Mouse (Mus musculus) MEL (cell line): ENCODE results near the gene Pheta2. TPM values are rescaled to one million over a fixed set of nuclear protein-coding genes. Genes with fewer than 3 reads are reported as not detected.

Experiments used
- DNase-seq: peaks from one replicate; pipeline ENCODE4 v3.0.0; 2011; ENCODE audit warnings: low read depth, low spot score
- H3K27ac ChIP-seq: 2 replicates; pipeline ENCODE4 v1.5.1; 2012; ENCODE audit warnings: low read depth, mild to moderate bottlenecking, control low read depth, low read length, moderate library complexity; ENCODE audit not compliant: control insufficient read depth
- H3K27me3 ChIP-seq, 2 experiments: fragments of 150-350 bp in 1 of 2; sonication (generic) in 1 of 2; 2 replicates each; pipeline ENCODE4 v1.6.1; 2012; ENCODE audit warnings: low read length in 2 of 2, mild to moderate bottlenecking in 2 of 2, improper control_type of control experiment in 1 of 2, moderate library complexity in 1 of 2; ENCODE audit not compliant: insufficient read depth in 2 of 2, control insufficient read depth in 1 of 2
- H3K36me3 ChIP-seq, 2 experiments: 2 replicates each; pipeline ENCODE4 v1.6.1; 2012 to 2014; ENCODE audit warnings: low read length in 2 of 2, improper control_type of control experiment in 1 of 2, inconsistent platforms in 1 of 2, mild to moderate bottlenecking in 1 of 2; ENCODE audit not compliant: insufficient read depth in 2 of 2, control insufficient read depth in 1 of 2
- H3K4me1 ChIP-seq, 2 experiments: fragments of 150-350 bp in 1 of 2; sonication (generic) in 1 of 2; 2 replicates each; pipeline ENCODE4 v1.6.1; 2012; ENCODE audit warnings: low read length in 2 of 2, improper control_type of control experiment in 1 of 2, mild to moderate bottlenecking in 1 of 2; ENCODE audit not compliant: insufficient read depth in 2 of 2, control insufficient read depth in 1 of 2
- H3K4me3 ChIP-seq, 2 experiments: fragments of 150-350 bp in 1 of 2; sonication (generic) in 1 of 2; 2 replicates each; pipeline ENCODE4 v1.5.1; 2012; ENCODE audit warnings: low read depth in 2 of 2, low read length in 2 of 2, mild to moderate bottlenecking in 2 of 2, moderate library complexity in 2 of 2, control low read depth in 1 of 2, improper control_type of control experiment in 1 of 2; ENCODE audit not compliant: control insufficient read depth in 1 of 2, insufficient read depth in 1 of 2
- H3K79me2 ChIP-seq: 2 replicates; pipeline ENCODE4 v1.6.1; 2012; ENCODE audit warnings: mild to moderate bottlenecking, low read length, moderate library complexity; ENCODE audit not compliant: control insufficient read depth, poor library complexity, insufficient read depth
- H3K9ac ChIP-seq: 2 replicates; pipeline ENCODE4 v1.6.1; 2012; ENCODE audit warnings: low read depth, mild to moderate bottlenecking, control low read depth, low read length, moderate library complexity; ENCODE audit not compliant: control insufficient read depth, poor library complexity, severe bottlenecking
- H3K9me3 ChIP-seq: fragments of 150-350 bp; sonication (generic); replicated peaks from 2 replicates; pipeline ENCODE4 v1.6.1; 2012; ENCODE audit warnings: mild to moderate bottlenecking, low read length, improper control_type of control experiment, moderate library complexity; ENCODE audit not compliant: insufficient read depth
- BHLHE40 ChIP-seq: IDR thresholded peaks from 2 replicates; pipeline ENCODE4 v1.6.1; 2012; ENCODE audit warnings: low read depth, mild to moderate bottlenecking, inconsistent platforms, low read length, improper control_type of control experiment, borderline replicate concordance
- CHD1 ChIP-seq: IDR thresholded peaks from 2 replicates; pipeline ENCODE4 v1.6.1; 2012; ENCODE audit warnings: low read depth, mild to moderate bottlenecking, inconsistent platforms, low read length, improper control_type of control experiment
- CHD2 ChIP-seq: IDR thresholded peaks from 2 replicates; pipeline ENCODE4 v1.6.1; 2011; ENCODE audit warnings: low read length, improper control_type of control experiment
- CTCF ChIP-seq, 3 experiments: IDR thresholded peaks in 2 of 3; conservative IDR thresholded peaks in 1 of 3; 2 replicates each; pipeline ENCODE4 v1.5.1; 2011 to 2012; ENCODE audit warnings: low read length in 3 of 3, low read depth in 2 of 3, mild to moderate bottlenecking in 2 of 3, improper control_type of control experiment in 1 of 3, inconsistent platforms in 1 of 3, mixed read lengths in 1 of 3, moderate library complexity in 1 of 3; ENCODE audit not compliant: control insufficient read depth in 1 of 3, insufficient read depth in 1 of 3, poor library complexity in 1 of 3, severe bottlenecking in 1 of 3
- E2F4 ChIP-seq: IDR thresholded peaks from 2 replicates; pipeline ENCODE4 v1.6.1; 2011; ENCODE audit warnings: low read depth, low read length, improper control_type of control experiment, borderline replicate concordance
- ELF1 ChIP-seq: IDR thresholded peaks from 2 replicates; pipeline ENCODE4 v1.6.1; 2014; ENCODE audit warnings: low read depth, mild to moderate bottlenecking, inconsistent platforms, low read length, improper control_type of control experiment, moderate library complexity
- EP300 ChIP-seq, 2 experiments: IDR thresholded peaks; 2 replicates each; pipeline ENCODE4 v1.6.1; 2011; ENCODE audit warnings: improper control_type of control experiment in 2 of 2, low read length in 2 of 2, low read depth in 1 of 2, mild to moderate bottlenecking in 1 of 2
- GABPA ChIP-seq: IDR thresholded peaks from 2 replicates; pipeline ENCODE4 v1.6.1; 2012; ENCODE audit warnings: low read depth, mild to moderate bottlenecking, inconsistent platforms, low read length, improper control_type of control experiment, moderate library complexity
- GATA1 ChIP-seq: IDR thresholded peaks from 2 replicates; pipeline ENCODE4 v1.6.1; 2011; ENCODE audit warnings: low read depth, low read length, improper control_type of control experiment
- HCFC1 ChIP-seq: IDR thresholded peaks from 2 replicates; pipeline ENCODE4 v1.6.1; 2012; ENCODE audit warnings: low read depth, mild to moderate bottlenecking, inconsistent platforms, low read length, improper control_type of control experiment, moderate library complexity
- JUND ChIP-seq: IDR thresholded peaks from 2 replicates; pipeline ENCODE4 v1.6.1; 2011; ENCODE audit warnings: low read depth, mild to moderate bottlenecking, improper control_type of control experiment, low read length
- KAT2A ChIP-seq: conservative IDR thresholded peaks from 2 replicates; pipeline ENCODE4 v1.6.1; 2012; ENCODE audit warnings: low read depth, low read length, improper control_type of control experiment, inconsistent platforms
- MAFK ChIP-seq: IDR thresholded peaks from 2 replicates; pipeline ENCODE4 v1.6.1; 2011; ENCODE audit warnings: low read depth, mild to moderate bottlenecking, low read length, improper control_type of control experiment, borderline replicate concordance
- MAX ChIP-seq: IDR thresholded peaks from 2 replicates; pipeline ENCODE4 v1.6.1; 2011; ENCODE audit warnings: low read length, improper control_type of control experiment
- MAZ ChIP-seq: IDR thresholded peaks from 2 replicates; pipeline ENCODE4 v1.6.1; 2012; ENCODE audit warnings: low read depth, mild to moderate bottlenecking, inconsistent platforms, low read length, improper control_type of control experiment
- MEF2A ChIP-seq: IDR thresholded peaks from 2 replicates; pipeline ENCODE4 v1.6.1; 2014; ENCODE audit warnings: low read depth, mild to moderate bottlenecking, inconsistent platforms, low read length, improper control_type of control experiment; ENCODE audit not compliant: poor library complexity, insufficient replicate concordance, severe bottlenecking; ENCODE audit errors: extremely low read depth
- MXI1 ChIP-seq: IDR thresholded peaks from 2 replicates; pipeline ENCODE4 v1.6.1; 2011; ENCODE audit warnings: mild to moderate bottlenecking, low read depth, low read length, improper control_type of control experiment
- MYB ChIP-seq: IDR thresholded peaks from 2 replicates; pipeline ENCODE4 v1.6.1; 2011; ENCODE audit warnings: mild to moderate bottlenecking, low read depth, low read length, improper control_type of control experiment
- MYC ChIP-seq: IDR thresholded peaks from 2 replicates; pipeline ENCODE4 v1.6.1; 2011; ENCODE audit warnings: low read depth, mild to moderate bottlenecking, low read length, improper control_type of control experiment, moderate library complexity
- NRF1 ChIP-seq: IDR thresholded peaks from 2 replicates; pipeline ENCODE4 v1.6.1; 2014; ENCODE audit warnings: low read depth, mild to moderate bottlenecking, inconsistent platforms, low read length, improper control_type of control experiment, moderate library complexity; ENCODE audit not compliant: poor library complexity, insufficient read depth, severe bottlenecking
- POLR2A ChIP-seq, 2 experiments: IDR thresholded peaks; 2 replicates each; pipeline ENCODE4 v1.6.1; 2011 to 2012; ENCODE audit warnings: low read length in 2 of 2, mild to moderate bottlenecking in 2 of 2, control low read depth in 1 of 2, improper control_type of control experiment in 1 of 2, low read depth in 1 of 2, moderate library complexity in 1 of 2; ENCODE audit not compliant: control insufficient read depth in 1 of 2, insufficient read depth in 1 of 2, poor library complexity in 1 of 2
- POLR2AphosphoS2 ChIP-seq: IDR thresholded peaks from 2 replicates; pipeline ENCODE4 v1.6.1; 2011; ENCODE audit warnings: low read length, improper control_type of control experiment
- POLR2AphosphoS5 ChIP-seq: IDR thresholded peaks from 2 replicates; pipeline ENCODE4 v1.6.1; 2012; ENCODE audit warnings: low read depth, borderline replicate concordance, mild to moderate bottlenecking, inconsistent platforms, low read length, moderate library complexity, mixed read lengths
- RAD21 ChIP-seq: IDR thresholded peaks from 2 replicates; pipeline ENCODE4 v1.6.1; 2011; ENCODE audit warnings: mild to moderate bottlenecking, low read depth, low read length, improper control_type of control experiment
- RCOR1 ChIP-seq: IDR thresholded peaks from 2 replicates; pipeline ENCODE4 v1.6.1; 2012; ENCODE audit warnings: low read depth, mild to moderate bottlenecking, inconsistent platforms, low read length, improper control_type of control experiment
- SIN3A ChIP-seq: IDR thresholded peaks from 2 replicates; pipeline ENCODE4 v1.6.1; 2012; ENCODE audit warnings: low read length, improper control_type of control experiment, inconsistent platforms
- SMC3 ChIP-seq: IDR thresholded peaks from 2 replicates; pipeline ENCODE4 v1.6.1; 2011; ENCODE audit warnings: low read depth, low read length, improper control_type of control experiment
- TAL1 ChIP-seq: IDR thresholded peaks from 2 replicates; pipeline ENCODE4 v1.6.1; 2012; ENCODE audit warnings: mild to moderate bottlenecking, inconsistent platforms, low read length, moderate library complexity, mixed read lengths
- TBP ChIP-seq: IDR thresholded peaks from 2 replicates; pipeline ENCODE4 v1.8.0; 2011; ENCODE audit warnings: low read depth, low read length, improper control_type of control experiment
- TCF12 ChIP-seq: IDR thresholded peaks from 2 replicates; pipeline ENCODE4 v1.6.1; 2014; ENCODE audit warnings: low read depth, mild to moderate bottlenecking, inconsistent platforms, low read length, improper control_type of control experiment, moderate library complexity
- UBTF ChIP-seq: IDR thresholded peaks from 2 replicates; pipeline ENCODE4 v1.6.1; 2012; ENCODE audit warnings: low read depth, mild to moderate bottlenecking, inconsistent platforms, low read length, improper control_type of control experiment, moderate library complexity, borderline replicate concordance; ENCODE audit not compliant: insufficient read depth
- USF1 ChIP-seq: IDR thresholded peaks from 2 replicates; pipeline ENCODE4 v1.6.1; 2014; ENCODE audit warnings: low read depth, mild to moderate bottlenecking, inconsistent platforms, low read length, improper control_type of control experiment, moderate library complexity
- USF2 ChIP-seq, 2 experiments: IDR thresholded peaks; 2 replicates each; pipeline ENCODE4 v1.6.1; 2011 to 2012; ENCODE audit warnings: improper control_type of control experiment in 2 of 2, low read length in 2 of 2, borderline replicate concordance in 1 of 2, inconsistent platforms in 1 of 2, low read depth in 1 of 2, mild to moderate bottlenecking in 1 of 2; ENCODE audit not compliant: insufficient read depth in 1 of 2
- ZC3H11A ChIP-seq: IDR thresholded peaks from 2 replicates; pipeline ENCODE4 v1.6.1; 2012; ENCODE audit warnings: low read depth, mild to moderate bottlenecking, inconsistent platforms, low read length, improper control_type of control experiment
- ZKSCAN1 ChIP-seq: IDR thresholded peaks from 2 replicates; pipeline ENCODE4 v1.6.1; 2012; ENCODE audit warnings: low read depth, mild to moderate bottlenecking, inconsistent platforms, low read length, improper control_type of control experiment, moderate library complexity
- ZMIZ1 ChIP-seq: IDR thresholded peaks from 2 replicates; pipeline ENCODE4 v1.6.1; 2012; ENCODE audit warnings: low read depth, mild to moderate bottlenecking, inconsistent platforms, low read length, improper control_type of control experiment, moderate library complexity
- polyA plus RNA-seq, 2 experiments: library from polyadenylated mRNA; stranded (reverse) in 1 of 2; unstranded in 1 of 2; fragments of >175 nt in 1 of 2; fragments of >200 nt in 1 of 2; gene quantifications; 2 replicates each; pipeline versions ENCODE4 v1.2.1 to v1.2.4; 2012; ENCODE audit warnings: low replicate concordance in 2 of 2, low read depth in 1 of 2; ENCODE audit not compliant: insufficient read length in 2 of 2, insufficient read depth in 1 of 2, missing spikeins in 1 of 2
- total RNA-seq: library from RNA; depleted of rRNA; stranded (reverse); fragments of 300-350 nt; gene quantifications from 2 replicates; pipeline ENCODE4 v1.2.3, GENCODE M21; 2012; rRNA removed

Gene Pheta2
- total RNA-seq: 25.1 and 34.9 TPM in 2 replicates
- 10 to 100 TPM in 1 of 2 experiments, not detected in 1; 39.3 TPM for polyA plus RNA-seq

DNA sequence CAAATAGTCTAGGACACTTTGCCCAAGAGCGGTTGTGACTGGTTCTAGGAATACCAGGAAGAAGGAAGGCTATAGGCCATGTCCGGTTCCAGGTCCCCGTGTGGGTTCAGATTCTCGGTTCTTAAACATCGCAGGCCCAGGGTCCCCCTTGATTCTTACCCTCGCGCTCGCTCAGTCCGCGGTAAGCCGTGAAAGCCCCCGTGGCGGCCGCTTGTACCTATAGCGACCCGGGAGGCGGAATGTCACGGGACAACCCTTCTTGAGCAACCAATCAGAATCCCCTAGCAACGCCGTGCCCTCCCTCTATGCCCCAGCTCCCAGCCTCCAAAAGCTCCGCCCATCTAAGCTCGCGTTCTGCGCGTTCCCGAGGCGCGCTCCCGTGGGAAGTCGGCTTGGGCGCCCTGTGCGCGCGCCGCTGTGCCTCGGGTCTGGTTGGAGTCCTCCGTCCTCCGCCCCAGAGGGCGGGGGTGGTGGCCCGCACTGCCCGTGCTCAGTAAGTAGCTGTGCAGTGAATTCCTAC lies at the start of gene Pheta2, which contains the start of the genes Naga and Smdt1:
Pheta2 (plus strand) TSS at position 350 of the 520 bp plus-strand sequence.
Naga (minus strand) TSS at position 333 of the 520 bp plus-strand sequence.
Smdt1 (plus strand) TSS at position 367 of the 520 bp plus-strand sequence.
- peak within 1 kb of the TSS; percentile 98 for H3K27ac ChIP-seq
- H3K9me3 ChIP-seq: no peaks in the 10 kb centered on the region
- H3K4me3 ChIP-seq: peak within 1 kb of the TSS; percentile 79 to 83
- H3K4me1 ChIP-seq: peaks cover 16 to 32% of the 10 kb centered on the region in 2 experiments
- H3K9ac ChIP-seq: peak within 1 kb of the TSS; percentile 94
- H3K79me2 ChIP-seq: peaks cover 25% of the 10 kb centered on the region
- H3K36me3 ChIP-seq: peaks cover 0 to 27% of the 10 kb centered on the region in 2 experiments; a peak in 2 of 4 replicates
- no peaks in the 10 kb centered on the region for H3K27me3 ChIP-seq
- peak; percentile 99 for DNase-seq
- TF ChIP-seq MAFK (no peak), JUND (no peak), MEF2A (no peak), E2F4 (no peak), ZC3H11A (no peak), TAL1 (no peak), USF2 (IDR thresholded peaks at IDR 0.05; ENCODE audit: borderline replicate concordance in 1 of 2, insufficient read depth in 1 of 2, low read depth in 1 of 2, low read length in 2 of 2) (no peak), KAT2A (no peak), TCF12 (no peak; the same call in 1 of the 2 replicates), MYC (no peak), NRF1 (peak; percentile 50; the same call in 1 of the 2 replicates), ELF1 (peak; percentile 50; the same call in 1 of the 2 replicates), RCOR1 (no peak), POLR2AphosphoS2 (no peak), MAX (0 out of 2 replicates have a peak, but pooled peaks have one; percentile 41), SMC3 (no peak), CHD1 (no peak), POLR2A (IDR thresholded peaks at IDR 0.05; ENCODE audit: control insufficient read depth in 1 of 2, insufficient read depth in 1 of 2, low read depth in 1 of 2, low read length in 2 of 2, poor library complexity in 1 of 2) (peak in 1 of 2 experiments; percentile 61; a peak in 2 of 4 replicates), USF1 (peak; percentile 70), MAZ (0 out of 2 replicates have a peak, but pooled peaks have one; percentile 27), RAD21 (no peak), BHLHE40 (peak; percentile 74; the same call in 1 of the 2 replicates), POLR2AphosphoS5 (no peak), UBTF (no peak), MXI1 (peak; percentile 41; the same call in 1 of the 2 replicates), CTCF (IDR thresholded peaks at IDR 0.05 in 2 of 3, conservative IDR thresholded peaks at IDR 0.05 in 1 of 3; ENCODE audit: control insufficient read depth in 1 of 3, insufficient read depth in 1 of 3, low read depth in 2 of 3, low read length in 3 of 3, poor library complexity in 1 of 3, severe bottlenecking in 1 of 3) (0 out of 6 replicates have a peak, but pooled peaks of 1 of the 3 experiments have one; percentile 9), TBP (no peak), GABPA (no peak), GATA1 (no peak), CHD2 (no peak), MYB (no peak), ZKSCAN1 (no peak), HCFC1 (no peak), EP300 (IDR thresholded peaks at IDR 0.05; ENCODE audit: low read depth in 1 of 2, low read length in 2 of 2) (no peak), SIN3A (peak; percentile 64), ZMIZ1 (0 out of 2 replicates have a peak, but pooled peaks have one; percentile 70)
